Mouse (Mus musculus) MEL (cell line): ENCODE measurements around the gene Acmsd. TPM values are rescaled to one million over a fixed set of nuclear protein-coding genes. Genes with fewer than 3 reads are reported as not detected.

Experiments
- DNase-seq: peaks from one replicate; pipeline ENCODE4 v3.0.0; 2011; ENCODE audit warnings: low read depth, low spot score
- H3K27ac ChIP-seq: 2 replicates; pipeline ENCODE4 v1.5.1; 2012; ENCODE audit warnings: low read depth, mild to moderate bottlenecking, control low read depth, low read length, moderate library complexity; ENCODE audit not compliant: control insufficient read depth
- H3K27me3 ChIP-seq, 2 experiments: fragments of 150-350 bp in 1 of 2; sonication (generic) in 1 of 2; 2 replicates each; pipeline ENCODE4 v1.6.1; 2012; ENCODE audit warnings: low read length in 2 of 2, mild to moderate bottlenecking in 2 of 2, improper control_type of control experiment in 1 of 2, moderate library complexity in 1 of 2; ENCODE audit not compliant: insufficient read depth in 2 of 2, control insufficient read depth in 1 of 2
- H3K36me3 ChIP-seq, 2 experiments: 2 replicates each; pipeline ENCODE4 v1.6.1; 2012 to 2014; ENCODE audit warnings: low read length in 2 of 2, improper control_type of control experiment in 1 of 2, inconsistent platforms in 1 of 2, mild to moderate bottlenecking in 1 of 2; ENCODE audit not compliant: insufficient read depth in 2 of 2, control insufficient read depth in 1 of 2
- H3K4me1 ChIP-seq, 2 experiments: fragments of 150-350 bp in 1 of 2; sonication (generic) in 1 of 2; 2 replicates each; pipeline ENCODE4 v1.6.1; 2012; ENCODE audit warnings: low read length in 2 of 2, improper control_type of control experiment in 1 of 2, mild to moderate bottlenecking in 1 of 2; ENCODE audit not compliant: insufficient read depth in 2 of 2, control insufficient read depth in 1 of 2
- H3K4me3 ChIP-seq, 2 experiments: fragments of 150-350 bp in 1 of 2; sonication (generic) in 1 of 2; 2 replicates each; pipeline ENCODE4 v1.5.1; 2012; ENCODE audit warnings: low read depth in 2 of 2, low read length in 2 of 2, mild to moderate bottlenecking in 2 of 2, moderate library complexity in 2 of 2, control low read depth in 1 of 2, improper control_type of control experiment in 1 of 2; ENCODE audit not compliant: control insufficient read depth in 1 of 2, insufficient read depth in 1 of 2
- H3K79me2 ChIP-seq: 2 replicates; pipeline ENCODE4 v1.6.1; 2012; ENCODE audit warnings: mild to moderate bottlenecking, low read length, moderate library complexity; ENCODE audit not compliant: control insufficient read depth, poor library complexity, insufficient read depth
- H3K9ac ChIP-seq: 2 replicates; pipeline ENCODE4 v1.6.1; 2012; ENCODE audit warnings: low read depth, mild to moderate bottlenecking, control low read depth, low read length, moderate library complexity; ENCODE audit not compliant: control insufficient read depth, poor library complexity, severe bottlenecking
- H3K9me3 ChIP-seq: fragments of 150-350 bp; sonication (generic); replicated peaks from 2 replicates; pipeline ENCODE4 v1.6.1; 2012; ENCODE audit warnings: mild to moderate bottlenecking, low read length, improper control_type of control experiment, moderate library complexity; ENCODE audit not compliant: insufficient read depth
- CHD1 ChIP-seq: IDR thresholded peaks from 2 replicates; pipeline ENCODE4 v1.6.1; 2012; ENCODE audit warnings: low read depth, mild to moderate bottlenecking, inconsistent platforms, low read length, improper control_type of control experiment
- CHD2 ChIP-seq: IDR thresholded peaks from 2 replicates; pipeline ENCODE4 v1.6.1; 2011; ENCODE audit warnings: low read length, improper control_type of control experiment
- ELF1 ChIP-seq: IDR thresholded peaks from 2 replicates; pipeline ENCODE4 v1.6.1; 2014; ENCODE audit warnings: low read depth, mild to moderate bottlenecking, inconsistent platforms, low read length, improper control_type of control experiment, moderate library complexity
- EP300 ChIP-seq, 2 experiments: IDR thresholded peaks; 2 replicates each; pipeline ENCODE4 v1.6.1; 2011; ENCODE audit warnings: improper control_type of control experiment in 2 of 2, low read length in 2 of 2, low read depth in 1 of 2, mild to moderate bottlenecking in 1 of 2
- ETS1 ChIP-seq: IDR thresholded peaks from 2 replicates; pipeline ENCODE4 v1.6.1; 2012; ENCODE audit warnings: low read depth, mild to moderate bottlenecking, inconsistent platforms, low read length, improper control_type of control experiment, moderate library complexity
- GABPA ChIP-seq: IDR thresholded peaks from 2 replicates; pipeline ENCODE4 v1.6.1; 2012; ENCODE audit warnings: low read depth, mild to moderate bottlenecking, inconsistent platforms, low read length, improper control_type of control experiment, moderate library complexity
- GATA1 ChIP-seq: IDR thresholded peaks from 2 replicates; pipeline ENCODE4 v1.6.1; 2011; ENCODE audit warnings: low read depth, low read length, improper control_type of control experiment
- HCFC1 ChIP-seq: IDR thresholded peaks from 2 replicates; pipeline ENCODE4 v1.6.1; 2012; ENCODE audit warnings: low read depth, mild to moderate bottlenecking, inconsistent platforms, low read length, improper control_type of control experiment, moderate library complexity
- KAT2A ChIP-seq: conservative IDR thresholded peaks from 2 replicates; pipeline ENCODE4 v1.6.1; 2012; ENCODE audit warnings: low read depth, low read length, improper control_type of control experiment, inconsistent platforms
- MAFK ChIP-seq: IDR thresholded peaks from 2 replicates; pipeline ENCODE4 v1.6.1; 2011; ENCODE audit warnings: low read depth, mild to moderate bottlenecking, low read length, improper control_type of control experiment, borderline replicate concordance
- MAX ChIP-seq: IDR thresholded peaks from 2 replicates; pipeline ENCODE4 v1.6.1; 2011; ENCODE audit warnings: low read length, improper control_type of control experiment
- MAZ ChIP-seq: IDR thresholded peaks from 2 replicates; pipeline ENCODE4 v1.6.1; 2012; ENCODE audit warnings: low read depth, mild to moderate bottlenecking, inconsistent platforms, low read length, improper control_type of control experiment
- MEF2A ChIP-seq: IDR thresholded peaks from 2 replicates; pipeline ENCODE4 v1.6.1; 2014; ENCODE audit warnings: low read depth, mild to moderate bottlenecking, inconsistent platforms, low read length, improper control_type of control experiment; ENCODE audit not compliant: poor library complexity, insufficient replicate concordance, severe bottlenecking; ENCODE audit errors: extremely low read depth
- MYB ChIP-seq: IDR thresholded peaks from 2 replicates; pipeline ENCODE4 v1.6.1; 2011; ENCODE audit warnings: mild to moderate bottlenecking, low read depth, low read length, improper control_type of control experiment
- MYC ChIP-seq: IDR thresholded peaks from 2 replicates; pipeline ENCODE4 v1.6.1; 2011; ENCODE audit warnings: low read depth, mild to moderate bottlenecking, low read length, improper control_type of control experiment, moderate library complexity
- NELFE ChIP-seq: IDR thresholded peaks from 2 replicates; pipeline ENCODE4 v1.6.1; 2011; ENCODE audit warnings: low read depth, low read length, improper control_type of control experiment
- POLR2A ChIP-seq, 2 experiments: IDR thresholded peaks; 2 replicates each; pipeline ENCODE4 v1.6.1; 2011 to 2012; ENCODE audit warnings: low read length in 2 of 2, mild to moderate bottlenecking in 2 of 2, control low read depth in 1 of 2, improper control_type of control experiment in 1 of 2, low read depth in 1 of 2, moderate library complexity in 1 of 2; ENCODE audit not compliant: control insufficient read depth in 1 of 2, insufficient read depth in 1 of 2, poor library complexity in 1 of 2
- POLR2AphosphoS5 ChIP-seq: IDR thresholded peaks from 2 replicates; pipeline ENCODE4 v1.6.1; 2012; ENCODE audit warnings: low read depth, borderline replicate concordance, mild to moderate bottlenecking, inconsistent platforms, low read length, moderate library complexity, mixed read lengths
- TCF12 ChIP-seq: IDR thresholded peaks from 2 replicates; pipeline ENCODE4 v1.6.1; 2014; ENCODE audit warnings: low read depth, mild to moderate bottlenecking, inconsistent platforms, low read length, improper control_type of control experiment, moderate library complexity
- USF1 ChIP-seq: IDR thresholded peaks from 2 replicates; pipeline ENCODE4 v1.6.1; 2014; ENCODE audit warnings: low read depth, mild to moderate bottlenecking, inconsistent platforms, low read length, improper control_type of control experiment, moderate library complexity
- ZMIZ1 ChIP-seq: IDR thresholded peaks from 2 replicates; pipeline ENCODE4 v1.6.1; 2012; ENCODE audit warnings: low read depth, mild to moderate bottlenecking, inconsistent platforms, low read length, improper control_type of control experiment, moderate library complexity
- ZNF384 ChIP-seq: IDR thresholded peaks from 2 replicates; pipeline ENCODE4 v1.6.1; 2012; ENCODE audit warnings: low read depth, mild to moderate bottlenecking, inconsistent platforms, low read length, improper control_type of control experiment
- polyA plus RNA-seq, 2 experiments: library from polyadenylated mRNA; stranded (reverse) in 1 of 2; unstranded in 1 of 2; fragments of >175 nt in 1 of 2; fragments of >200 nt in 1 of 2; gene quantifications; 2 replicates each; pipeline versions ENCODE4 v1.2.1 to v1.2.4; 2012; ENCODE audit warnings: low replicate concordance in 2 of 2, low read depth in 1 of 2; ENCODE audit not compliant: insufficient read length in 2 of 2, insufficient read depth in 1 of 2, missing spikeins in 1 of 2
- total RNA-seq: library from RNA; depleted of rRNA; stranded (reverse); fragments of 300-350 nt; gene quantifications from 2 replicates; pipeline ENCODE4 v1.2.3, GENCODE M21; 2012

The Acmsd gene
- total and polyA plus RNA-seq, 3 experiments, result 4.3 to 4.4 TPM; not detected in 1

GRCm38 (mm10) chr1:127750401-127751102 is 21.3 kb downstream of the Acmsd start:
- Histone ChIP-seq H3K36me3 (peaks cover 0 to 9% of the 10 kb centered on the region in 2 experiments; a peak in 2 of 4 replicates), H3K4me3 (no peak overlapping the region), H3K79me2 (no peaks in the 10 kb centered on the region), H3K4me1 (peaks cover 3 to 5% of the 10 kb centered on the region in 2 experiments), H3K27ac (no peak overlapping the region), H3K9ac (no peak overlapping the region), H3K9me3 (no peaks in the 10 kb centered on the region), H3K27me3 (no peaks in the 10 kb centered on the region)
- DNase-seq, result no peak
- TF ChIP-seq POLR2AphosphoS5, result no peak
- TF ChIP-seq CHD2, result no peak
- TF ChIP-seq MAZ, result no peak
- TF ChIP-seq MYB, result no peak
- TF ChIP-seq POLR2A (IDR thresholded peaks at IDR 0.05; ENCODE audit: control insufficient read depth in 1 of 2, insufficient read depth in 1 of 2, low read depth in 1 of 2, low read length in 2 of 2, poor library complexity in 1 of 2), result no peak

GRCm38 (mm10) chr1:127755806-127756205 is 26.6 kb downstream of the Acmsd start:
- Histone ChIP-seq H3K9ac (peak overlapping the region; percentile 58), H3K27me3 (no peaks in the 10 kb centered on the region), H3K27ac (peak overlapping the region; percentile 100), H3K36me3 (peaks cover 0 to 33% of the 10 kb centered on the region in 2 experiments; a peak in 2 of 4 replicates), H3K4me3 (peak overlapping the region in 1 of 2 experiments; percentile 32; a peak in 2 of 4 replicates), H3K4me1 (peaks cover 22 to 28% of the 10 kb centered on the region in 2 experiments), H3K79me2 (no peaks in the 10 kb centered on the region), H3K9me3 (no peaks in the 10 kb centered on the region)
- no peak for DNase-seq
- 0 out of 2 replicates have a peak, but pooled peaks have one; percentile 8 for TF ChIP-seq MAX
- no peak for TF ChIP-seq ZMIZ1
- TF ChIP-seq, all 39 proteins: peak for 1

- H3K27me3 ChIP-seq, result no peaks in the 10 kb centered on the region
- H3K9me3 ChIP-seq, result no peaks in the 10 kb centered on the region
- DNase-seq, result peak; percentile 94
- peak overlapping the region; percentile 100 for H3K27ac ChIP-seq
- peak overlapping the region; percentile 18 to 41 for H3K4me3 ChIP-seq
- peak overlapping the region; percentile 76 for H3K9ac ChIP-seq
- peaks cover 0 to 33% of the 10 kb centered on the region in 2 experiments; a peak in 2 of 4 replicates for H3K36me3 ChIP-seq
- no peaks in the 10 kb centered on the region for H3K79me2 ChIP-seq
- H3K4me1 ChIP-seq, result peaks cover 22 to 28% of the 10 kb centered on the region in 2 experiments
- TF ChIP-seq ELF1, result no peak
- peak; percentile 59 for TF ChIP-seq NELFE
- TF ChIP-seq CHD1, result no peak
- TF ChIP-seq GABPA, result no peak
- TF ChIP-seq KAT2A, result no peak
- no peak for TF ChIP-seq MEF2A
- peak; percentile 93 to 98 for TF ChIP-seq EP300 (IDR thresholded peaks at IDR 0.05; ENCODE audit: low read depth in 1 of 2, low read length in 2 of 2)
- peak; percentile 93 for TF ChIP-seq GATA1
- TF ChIP-seq TCF12, result peak; percentile 96
- TF ChIP-seq MAX, result 0 out of 2 replicates have a peak, but pooled peaks have one; percentile 19
- peak; percentile 35; the same call in 1 of the 2 replicates for TF ChIP-seq HCFC1
- TF ChIP-seq MAFK, result 0 out of 2 replicates have a peak, but pooled peaks have one; percentile 62
- TF ChIP-seq MYC, result peak; percentile 39; the same call in 1 of the 2 replicates
- peak; percentile 76 for TF ChIP-seq ETS1
- peak; percentile 94 for TF ChIP-seq MAZ
- no peak for TF ChIP-seq ZNF384
- 0 out of 2 replicates have a peak, but pooled peaks have one; percentile 44 for TF ChIP-seq USF1
Measured at GRCm38 (mm10) chr1:127756331-127757163, 27.3 kb downstream of the Acmsd start.
